Mouse (Mus musculus): ENCODE results near the gene Cd300a. TPM values are rescaled to one million over a fixed set of nuclear protein-coding genes. Genes with fewer than 3 reads are reported as not detected.

Gene Cd300a
- polyA plus RNA-seq, 1 experiment from 2014 or later = 1.8 TPM

- Histone ChIP-seq H3K4me3 (replicated peaks) (peak overlapping the region; percentile 75), H3K27me3 (no peaks in the 10 kb centered on the region), H3K4me1 (peaks cover 60% of the 10 kb centered on the region), H3K27ac (peak overlapping the region; percentile 98), H3K36me3 (peaks cover 7% of the 10 kb centered on the region; the same call in 1 of the 2 replicates), H3K4me2 (peak overlapping the region; percentile 94), H3K9ac (peak overlapping the region; percentile 93), H3K9me3 (replicated peaks) (no peaks in the 10 kb centered on the region)
- 1% methylated on average over 40 of the region's 40 CpGs for WGBS
- ATAC-seq (replicated peaks; ENCODE audit: low FRiP score) = no peak
Observed at GRCm38 (mm10) chr11:114852311-114853173, 37.3 kb upstream of the Cd300a start.

DNA sequence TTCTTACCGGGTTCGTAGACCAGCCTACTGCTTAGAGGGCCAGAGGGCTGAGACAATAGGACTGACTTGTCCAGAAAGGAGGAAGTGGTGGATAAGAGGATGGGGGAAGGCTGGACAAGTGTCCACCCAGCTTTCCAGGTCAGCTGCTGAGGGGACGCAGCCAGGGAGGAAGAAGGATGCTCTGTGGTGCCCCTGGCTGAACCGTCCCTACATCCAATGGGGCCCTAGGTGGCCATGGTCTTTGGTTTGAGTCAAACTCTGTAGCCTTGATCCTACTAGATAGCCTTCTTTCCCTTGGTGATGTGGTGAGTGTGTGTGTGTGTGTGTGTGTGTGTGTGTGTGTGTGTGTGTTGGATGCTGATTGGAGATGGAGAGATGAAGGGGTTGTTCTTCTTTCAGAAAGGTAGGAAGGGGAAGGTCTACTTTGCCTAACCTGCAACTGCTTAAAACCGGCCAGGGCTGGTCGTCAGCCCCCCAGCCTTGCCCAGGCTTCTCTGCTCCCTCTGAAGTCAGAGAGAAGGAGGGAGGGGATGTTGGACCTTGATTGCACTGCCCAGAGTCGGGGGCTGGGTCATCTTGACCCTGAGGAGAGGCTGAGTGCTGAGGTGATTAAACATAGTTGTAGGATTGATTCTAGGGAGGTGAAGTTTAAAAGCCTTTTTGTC lies 36.5 kb upstream of the Cd300a start:
- peak overlapping the region; percentile 94 for H3K4me2 ChIP-seq
- H3K27me3 ChIP-seq = no peaks in the 10 kb centered on the region
- peak overlapping the region; percentile 93 for H3K9ac ChIP-seq
- H3K36me3 ChIP-seq = peaks cover 12% of the 10 kb centered on the region; the same call in 1 of the 2 replicates
- WGBS = 12% methylated on average over 7 of the region's 7 CpGs
- H3K4me3 ChIP-seq (replicated peaks) = peak overlapping the region; percentile 75
- peak overlapping the region; percentile 98 for H3K27ac ChIP-seq
- ATAC-seq (replicated peaks; ENCODE audit: low FRiP score) = no peak
- H3K4me1 ChIP-seq = peaks cover 56% of the 10 kb centered on the region
- no peaks in the 10 kb centered on the region for H3K9me3 ChIP-seq (replicated peaks)

DNA sequence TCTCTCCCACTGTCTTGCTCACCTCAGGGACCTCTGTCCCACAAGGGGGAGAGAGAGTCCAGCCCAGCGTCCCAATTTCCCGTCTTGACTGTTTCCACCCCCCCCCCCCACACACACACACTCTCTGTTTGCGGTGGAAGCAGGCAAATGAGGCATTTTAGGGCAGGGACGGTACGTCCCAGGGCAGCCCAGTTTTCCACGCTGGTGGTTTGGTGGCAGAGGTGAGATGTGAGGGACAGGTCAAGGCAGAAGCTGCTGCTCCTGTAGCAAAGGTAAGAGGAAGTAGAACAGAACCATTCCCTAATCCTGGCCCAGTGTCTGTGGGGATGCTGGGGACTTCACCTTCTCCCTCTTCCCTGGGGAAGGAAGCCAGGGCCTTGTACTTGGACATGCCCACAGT lies 35.3 kb upstream of the Cd300a start:
- WGBS = 66% methylated on average over 6 of the region's 6 CpGs
- Histone ChIP-seq H3K9ac (no peak overlapping the region), H3K36me3 (peaks cover 19% of the 10 kb centered on the region; the same call in 1 of the 2 replicates), H3K9me3 (replicated peaks) (no peaks in the 10 kb centered on the region), H3K4me2 (peak overlapping the region; percentile 94), H3K27me3 (no peaks in the 10 kb centered on the region), H3K4me3 (replicated peaks) (peak overlapping the region; percentile 75; the same call in 1 of the 2 replicates), H3K27ac (peak overlapping the region; percentile 98), H3K4me1 (peaks cover 45% of the 10 kb centered on the region)
- no peak for ATAC-seq (replicated peaks; ENCODE audit: low FRiP score)

GRCm38 (mm10) chr11:114856125-114856524 lies 33.7 kb upstream of the Cd300a start:
- Histone ChIP-seq H3K4me1 (peaks cover 29% of the 10 kb centered on the region), H3K27ac (0 out of 2 replicates have a peak overlapping the region, but pooled peaks have one; percentile 45), H3K9ac (no peak overlapping the region), H3K9me3 (replicated peaks) (no peaks in the 10 kb centered on the region), H3K27me3 (no peaks in the 10 kb centered on the region), H3K4me3 (replicated peaks) (no peak overlapping the region), H3K4me2 (peak overlapping the region; percentile 21; the same call in 1 of the 2 replicates), H3K36me3 (peaks cover 19% of the 10 kb centered on the region; the same call in 1 of the 2 replicates)
- 84% methylated on average over 5 of the region's 5 CpGs for WGBS
- no peak for ATAC-seq (replicated peaks; ENCODE audit: low FRiP score)

GRCm38 (mm10) chr11:114858641-114859040 lies 31.2 kb upstream of the Cd300a start:
- Histone ChIP-seq H3K27ac (no peak overlapping the region), H3K27me3 (no peaks in the 10 kb centered on the region), H3K4me3 (replicated peaks) (no peak overlapping the region), H3K36me3 (peaks cover 23% of the 10 kb centered on the region), H3K4me1 (peaks cover 16% of the 10 kb centered on the region; the same call in 1 of the 2 replicates), H3K4me2 (no peak overlapping the region), H3K9ac (no peak overlapping the region), H3K9me3 (replicated peaks) (no peaks in the 10 kb centered on the region)
- ATAC-seq (replicated peaks; ENCODE audit: low FRiP score) = no peak
- WGBS = 95% methylated on average over 2 of the region's 2 CpGs

DNA sequence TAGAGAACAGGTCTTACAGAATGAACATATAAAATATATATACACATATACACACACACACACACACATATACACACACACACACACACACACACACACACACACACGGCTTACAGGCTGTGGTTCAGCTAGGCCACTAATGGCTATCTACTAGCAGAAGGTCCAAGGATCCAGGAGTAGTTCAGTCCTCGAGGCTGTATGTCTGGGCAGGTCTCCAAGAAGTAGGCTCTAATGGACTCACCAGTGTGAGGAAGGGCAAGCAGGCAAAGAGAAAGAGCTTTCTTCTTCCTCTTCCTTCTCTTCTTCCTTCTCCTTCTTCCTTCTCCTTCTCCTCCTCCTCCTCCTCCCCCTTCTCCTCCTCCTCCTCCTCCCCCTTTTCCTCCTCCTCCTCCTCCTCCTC lies 28.8 kb upstream of the Cd300a start:
- H3K4me1 ChIP-seq = peaks cover 17% of the 10 kb centered on the region
- no peaks in the 10 kb centered on the region for H3K27me3 ChIP-seq
- H3K4me3 ChIP-seq (replicated peaks) = no peak overlapping the region
- H3K36me3 ChIP-seq = peaks cover 42% of the 10 kb centered on the region
- no peak overlapping the region for H3K27ac ChIP-seq
- ATAC-seq (replicated peaks; ENCODE audit: low FRiP score) = no peak
- no peak overlapping the region for H3K9ac ChIP-seq
- H3K9me3 ChIP-seq (replicated peaks) = no peaks in the 10 kb centered on the region
- 60% methylated on average over 2 of the region's 2 CpGs for whole genome bisulfite sequencing
- no peak overlapping the region for H3K4me2 ChIP-seq

- Histone ChIP-seq H3K4me3 (replicated peaks) (no peak overlapping the region), H3K27me3 (no peaks in the 10 kb centered on the region), H3K4me1 (peaks cover 34% of the 10 kb centered on the region), H3K27ac (no peak overlapping the region), H3K4me2 (no peak overlapping the region), H3K36me3 (peaks cover 40% of the 10 kb centered on the region), H3K9me3 (replicated peaks) (no peaks in the 10 kb centered on the region), H3K9ac (no peak overlapping the region)
- ATAC-seq (replicated peaks; ENCODE audit: low FRiP score) = no peak
- 90% methylated on average over 3 of the region's 3 CpGs for WGBS
Observed at GRCm38 (mm10) chr11:114862687-114863086, 27.2 kb upstream of the Cd300a start.

GRCm38 (mm10) chr11:114863918-114864420 lies 25.9 kb upstream of the Cd300a start:
- Histone ChIP-seq H3K27ac (no peak overlapping the region), H3K4me1 (peaks cover 44% of the 10 kb centered on the region), H3K36me3 (peaks cover 42% of the 10 kb centered on the region), H3K9ac (no peak overlapping the region), H3K4me2 (no peak overlapping the region), H3K9me3 (replicated peaks) (no peaks in the 10 kb centered on the region), H3K4me3 (replicated peaks) (no peak overlapping the region), H3K27me3 (no peaks in the 10 kb centered on the region)
- 90% methylated on average over 21 of the region's 21 CpGs for WGBS
- no peak for ATAC-seq (replicated peaks; ENCODE audit: low FRiP score)

- peak overlapping the region; percentile 90 for H3K27ac ChIP-seq
- peaks cover 44% of the 10 kb centered on the region for H3K4me1 ChIP-seq
- ATAC-seq (replicated peaks; ENCODE audit: low FRiP score) = no peak
- H3K36me3 ChIP-seq = peaks cover 61% of the 10 kb centered on the region
- no peak overlapping the region for H3K4me2 ChIP-seq
- H3K27me3 ChIP-seq = no peaks in the 10 kb centered on the region
- H3K4me3 ChIP-seq (replicated peaks) = no peak overlapping the region
- no peaks in the 10 kb centered on the region for H3K9me3 ChIP-seq (replicated peaks)
- 58% methylated on average over 5 of the region's 5 CpGs for WGBS
- 0 out of 2 replicates have a peak overlapping the region, but pooled peaks have one; percentile 11 for H3K9ac ChIP-seq
Observed at GRCm38 (mm10) chr11:114865999-114866398, 23.8 kb upstream of the Cd300a start.

- H3K36me3 ChIP-seq = peaks cover 68% of the 10 kb centered on the region
Observed at GRCm38 (mm10) chr11:114866486-114867360, 23.1 kb upstream of the Cd300a start.

More at GRCm38 (mm10) chr11:114866486-114867360, 23.1 kb upstream of the Cd300a start:
- Histone ChIP-seq H3K4me3 (replicated peaks) (no peak overlapping the region), H3K27me3 (no peaks in the 10 kb centered on the region), H3K9me3 (replicated peaks) (no peaks in the 10 kb centered on the region), H3K27ac (peak overlapping the region; percentile 90), H3K4me2 (peak overlapping the region; percentile 42), H3K4me1 (peaks cover 45% of the 10 kb centered on the region), H3K9ac (peak overlapping the region; percentile 15)
- 14% methylated on average over 10 of the region's 10 CpGs for WGBS
- ATAC-seq (replicated peaks; ENCODE audit: low FRiP score) = peak; percentile 59
